Mouse (Mus musculus) heart, postnatal 0 days (tissue): ENCODE measurements around the gene Snx30. TPM values are rescaled to one million over a fixed set of nuclear protein-coding genes. Genes with fewer than 3 reads are reported as not detected.
A peak's percentile ranks its signal among the peaks of the same experiment; 100 is the strongest.

ENCODE experiments used
- ATAC-seq: fragments of 200-750 bp; cut with Nextera tagmentation; 2 replicates; pipeline ENCODE4 v1.8.0; 2017; ENCODE audit warnings: low read depth, moderate number of reproducible peaks, moderate library complexity; ENCODE audit not compliant: insufficient read depth
- DNase-seq: peaks from one replicate; pipeline ENCODE4 v3.0.0-alpha.2; 2016; ENCODE audit warnings: low spot score
- H3K27ac ChIP-seq: fragments of 300-500 bp; sonication (generic); 2 replicates; pipeline ENCODE4 v1.5.1; 2014; ENCODE audit warnings: low read depth, mild to moderate bottlenecking
- H3K27me3 ChIP-seq: fragments of 300-500 bp; sonication (generic); 2 replicates; pipeline ENCODE4 v1.6.1; 2014; ENCODE audit warnings: low read length, mixed read lengths; ENCODE audit not compliant: control insufficient read depth, insufficient read depth
- H3K36me3 ChIP-seq: fragments of 300-500 bp; sonication (generic); replicated peaks from 2 replicates; pipeline ENCODE4 v1.6.1; 2014; ENCODE audit warnings: low read length, mixed read lengths; ENCODE audit not compliant: control insufficient read depth, insufficient read depth
- H3K4me1 ChIP-seq: fragments of 300-500 bp; sonication (generic); 2 replicates; pipeline ENCODE4 v1.6.1; 2014; ENCODE audit warnings: antibody characterized with exemption; ENCODE audit not compliant: control insufficient read depth, insufficient read depth
- H3K4me2 ChIP-seq: fragments of 300-500 bp; sonication (generic); 2 replicates; pipeline ENCODE4 v1.6.1; 2014; ENCODE audit warnings: low read depth, mild to moderate bottlenecking, low read length, moderate library complexity
- H3K4me3 ChIP-seq: fragments of 300-500 bp; sonication (generic); 2 replicates; pipeline ENCODE4 v1.5.1; 2014; ENCODE audit warnings: low read depth, low read length
- H3K9ac ChIP-seq: fragments of 300-500 bp; sonication (generic); replicated peaks from 2 replicates; pipeline ENCODE4 v1.6.1; 2014; ENCODE audit warnings: low read depth, low read length, mixed read lengths
- H3K9me3 ChIP-seq: fragments of 300-500 bp; sonication (generic); replicated peaks from 2 replicates; pipeline ENCODE4 v1.6.1; 2016; ENCODE audit warnings: low read length; ENCODE audit not compliant: control insufficient read depth
- CTCF ChIP-seq: IDR thresholded peaks from 2 replicates; pipeline ENCODE4 v1.5.1; 2016; ENCODE audit warnings: antibody characterized with exemption, control low read depth, low read depth
- EP300 ChIP-seq: IDR thresholded peaks from 2 replicates; pipeline ENCODE4 v1.6.1; 2016; ENCODE audit warnings: antibody characterized with exemption, low read depth
- WGBS: fragments of 180-500 bp; shearing (Covaris S2); extraction: QIAGEN DNeasy Blood & Tissue Kit; methylation state at CpG from one replicate; pipeline ENCODE4 v1.1.7; 2014; 5-methylcytosine and 5-hydroxymethylcytosine counted together
- polyA plus RNA-seq: library from polyadenylated mRNA; unstranded; fragments of >200 nt; fragmentation: Nextera tagmentation; extraction: Ambion mirVana; gene quantifications from 2 replicates; pipeline ENCODE4 v1.2.1, GENCODE M21; 2015
- total RNA-seq: library from RNA; depleted of rRNA; stranded (reverse); fragments of >200 nt; gene quantifications from 2 replicates; pipeline ENCODE4 v1.2.3, GENCODE M21; 2014; ENCODE audit warnings: low replicate concordance

The Snx30 gene
- total and polyA plus RNA-seq, 2 experiments from 2014 or later, result 2.9 to 4.5 TPM

- Histone ChIP-seq H3K4me3 (no peak overlapping the region), H3K4me1 (peaks cover 3% of the 10 kb centered on the region; the same call in 1 of the 2 replicates), H3K9me3 (no peaks in the 10 kb centered on the region), H3K27me3 (no peaks in the 10 kb centered on the region), H3K4me2 (no peak overlapping the region), H3K9ac (no peak overlapping the region), H3K27ac (peak overlapping the region; percentile 46; the same call in 1 of the 2 replicates), H3K36me3 (no peaks in the 10 kb centered on the region)
- DNase-seq (no peak), ATAC-seq (peak; percentile 43; the same call in 1 of the 2 replicates)
- TF ChIP-seq CTCF (no peak), EP300 (no peak)
- 47% methylated on average over 6 of the region's 6 CpGs for WGBS
Observed at GRCm38 (mm10) chr4:59863869-59864268, 58.2 kb downstream of the Snx30 start.

DNA sequence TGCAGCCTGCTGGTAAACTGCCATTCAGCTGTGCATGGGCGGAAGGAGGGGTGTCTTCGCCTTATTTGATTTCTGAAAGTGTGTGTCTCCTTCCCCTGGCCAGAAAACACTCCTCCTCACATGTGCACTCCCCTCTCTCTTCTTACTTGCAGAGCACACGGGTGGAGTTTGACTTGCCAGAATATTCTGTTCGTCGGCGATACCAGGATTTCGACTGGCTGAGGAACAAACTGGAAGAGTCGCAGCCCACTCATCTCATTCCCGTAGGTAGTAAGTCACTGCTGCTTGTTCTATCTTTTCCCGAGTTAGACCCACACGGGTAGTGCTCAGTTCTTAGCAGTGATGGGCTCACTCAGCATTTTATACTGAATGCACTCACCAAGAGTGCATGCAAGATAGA lies 62.4 kb downstream of the Snx30 start:
- Histone ChIP-seq H3K27me3 (no peaks in the 10 kb centered on the region), H3K36me3 (no peaks in the 10 kb centered on the region), H3K4me2 (no peak overlapping the region), H3K9me3 (no peaks in the 10 kb centered on the region), H3K27ac (no peak overlapping the region), H3K4me1 (peaks cover 13% of the 10 kb centered on the region), H3K9ac (no peak overlapping the region), H3K4me3 (no peak overlapping the region)
- ATAC-seq, result no peak
- 75% methylated on average over 11 of the region's 11 CpGs for WGBS
- DNase-seq, result no peak
- TF ChIP-seq CTCF (no peak), EP300 (no peak)

DNA sequence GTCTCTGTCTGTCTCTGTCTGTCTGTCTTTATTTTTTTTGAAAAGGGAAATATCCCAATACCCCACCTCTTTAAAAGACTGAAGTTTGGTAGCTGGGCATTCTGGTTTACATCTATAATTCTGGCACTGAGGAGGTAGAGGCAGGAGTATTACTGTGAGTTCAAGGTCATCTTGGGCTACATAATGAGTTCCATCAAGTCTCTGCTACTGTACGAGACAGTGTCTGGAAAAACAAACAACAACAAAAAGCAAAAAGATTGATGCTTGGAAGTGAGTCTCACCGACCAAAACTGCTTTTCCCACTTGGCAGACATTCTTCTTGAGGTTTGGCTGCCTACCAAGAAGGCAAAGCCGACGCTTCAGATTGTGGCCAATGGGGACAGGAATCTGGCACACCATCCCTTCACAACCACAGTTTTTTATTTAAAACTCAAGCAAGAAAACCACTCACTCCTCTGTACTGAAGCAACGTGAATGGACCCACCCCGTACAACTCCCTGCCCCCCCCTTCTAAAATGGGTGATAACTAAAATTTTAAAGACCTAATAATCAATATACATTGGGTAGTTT lies 63.9 kb downstream of the Snx30 start:
- peak; percentile 23 for DNase-seq
- TF ChIP-seq CTCF (no peak), EP300 (no peak)
- Histone ChIP-seq H3K9ac (no peak overlapping the region; the same call in 1 of the 2 replicates), H3K27me3 (no peaks in the 10 kb centered on the region), H3K36me3 (no peaks in the 10 kb centered on the region), H3K9me3 (no peaks in the 10 kb centered on the region), H3K4me3 (no peak overlapping the region), H3K4me2 (no peak overlapping the region), H3K4me1 (peaks cover 13% of the 10 kb centered on the region), H3K27ac (peak overlapping the region; percentile 52)
- 30% methylated on average over 6 of the region's 6 CpGs for WGBS
- ATAC-seq, result 0 out of 2 replicates have a peak, but pooled peaks have one; percentile 7

DNA sequence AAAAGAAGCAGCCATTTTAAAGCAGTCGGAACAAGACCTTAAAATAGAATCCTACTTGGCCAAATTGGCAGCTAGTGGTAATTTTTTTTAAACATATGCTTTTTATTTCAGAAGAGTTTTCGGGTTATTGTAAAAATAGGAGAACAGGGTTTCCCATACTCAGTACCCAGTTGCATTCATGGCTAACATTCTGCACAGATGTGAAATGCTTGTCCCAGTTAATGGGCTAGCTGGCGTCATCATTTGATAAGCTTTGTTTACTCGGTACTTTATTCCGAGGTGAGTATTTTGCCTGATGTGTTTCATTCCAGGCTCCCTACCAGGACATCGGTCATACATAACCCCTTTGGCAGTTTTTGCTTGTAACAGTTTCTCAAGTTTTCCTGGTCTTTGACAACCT lies 64.8 kb downstream of the Snx30 start:
- TF ChIP-seq CTCF (no peak), EP300 (no peak)
- no peak overlapping the region for H3K4me3 ChIP-seq
- no peaks in the 10 kb centered on the region for H3K27me3 ChIP-seq
- no peak overlapping the region for H3K4me2 ChIP-seq
- peaks cover 13% of the 10 kb centered on the region for H3K4me1 ChIP-seq
- ATAC-seq (no peak), DNase-seq (peak; percentile 24)
- H3K36me3 ChIP-seq, result no peaks in the 10 kb centered on the region
- H3K9ac ChIP-seq, result no peak overlapping the region; the same call in 1 of the 2 replicates
- no peaks in the 10 kb centered on the region for H3K9me3 ChIP-seq
- H3K27ac ChIP-seq, result peak overlapping the region; percentile 52
- WGBS, result 42% methylated on average over 6 of the region's 6 CpGs

GRCm38 (mm10) chr4:59870859-59871591 lies 65.4 kb downstream of the Snx30 start:
- 34% methylated on average over 9 of the region's 9 CpGs for WGBS
- no peak overlapping the region for H3K9ac ChIP-seq

More at GRCm38 (mm10) chr4:59870859-59871591, 65.4 kb downstream of the Snx30 start:
- peak; percentile 84 for DNase-seq
- H3K4me1 ChIP-seq, result peaks cover 13% of the 10 kb centered on the region
- no peak overlapping the region for H3K4me2 ChIP-seq
- peak overlapping the region; percentile 52 for H3K27ac ChIP-seq
- H3K27me3 ChIP-seq, result no peaks in the 10 kb centered on the region
- no peak overlapping the region for H3K4me3 ChIP-seq
- H3K36me3 ChIP-seq, result no peaks in the 10 kb centered on the region
- no peaks in the 10 kb centered on the region for H3K9me3 ChIP-seq
- ATAC-seq, result peak; percentile 79
- no peak for TF ChIP-seq EP300
- peak; percentile 92 for TF ChIP-seq CTCF
